26 mouse cellular contexts compared by ENCODE assay signal in genomic region chr17:50638791-50639190, GRCm38 (mm10).
DNase-seq lines count a peak whose midpoint lies in the region; ATAC-seq lines count a peak whose summit lies in the region.
"Had no signal": no experiment of that assay in that cellular context is flagged by ENCODE, and none has a peak within 500 bp of the region (broad histone marks: within the 10 kb centered on the region; RNA-seq: fewer than 3 reads in every experiment).

No protein-coding gene starts in this region.

- H3K27me3 ChIP-seq in midbrain, embryonic 11.5 days (ENCODE audit: control insufficient read depth, insufficient read depth, low read length): no peaks in the 10 kb centered on the region
- no peaks in the 10 kb centered on the region for H3K27me3 ChIP-seq in midbrain, embryonic 16.5 days (ENCODE audit: control insufficient read depth, insufficient read depth, low read depth, low read length)
- H3K27me3 ChIP-seq: embryonic facial prominence, embryonic 12.5 days; embryonic facial prominence, embryonic 15.5 days; heart, embryonic 13.5 days had no signal

- no peak overlapping the region for H3K4me2 ChIP-seq in midbrain, embryonic 11.5 days
- no peak overlapping the region for H3K4me2 ChIP-seq in midbrain, embryonic 16.5 days (ENCODE audit: low read length)
- H3K4me2 ChIP-seq: embryonic facial prominence, embryonic 12.5 days; embryonic facial prominence, embryonic 15.5 days; heart, embryonic 13.5 days; hindbrain, embryonic 14.5 days had no signal

- 80% methylated on average over 3 of the region's 3 CpGs for WGBS in midbrain, embryonic 11.5 days
- WGBS in midbrain, embryonic 16.5 days: 89% methylated on average over 3 of the region's 3 CpGs

- no peak overlapping the region for H3K4me3 ChIP-seq in midbrain, embryonic 11.5 days (ENCODE audit: low read depth, low read length)
- no peak overlapping the region for H3K4me3 ChIP-seq in midbrain, embryonic 16.5 days (ENCODE audit: low read depth, low read length)
- H3K4me3 ChIP-seq: embryonic facial prominence, embryonic 12.5 days; embryonic facial prominence, embryonic 15.5 days; heart, adult 2 months; heart, embryonic 10.5 days; heart, embryonic 13.5 days had no signal

- no peak overlapping the region for H3K9ac ChIP-seq in midbrain, embryonic 11.5 days (ENCODE audit: low read length)
- H3K9ac ChIP-seq in midbrain, embryonic 16.5 days (ENCODE audit: low read depth, low read length): no peak overlapping the region
- H3K9ac ChIP-seq: embryonic facial prominence, embryonic 12.5 days; embryonic facial prominence, embryonic 15.5 days; forebrain, postnatal 0 days; heart, embryonic 13.5 days; hindbrain, embryonic 14.5 days had no signal

- no peaks in the 10 kb centered on the region for H3K36me3 ChIP-seq in midbrain, embryonic 11.5 days (ENCODE audit: control insufficient read depth, insufficient read depth, low read length)
- H3K36me3 ChIP-seq in midbrain, embryonic 16.5 days (ENCODE audit: control insufficient read depth, insufficient read depth, low read length): no peaks in the 10 kb centered on the region; the same call in 1 of the 2 replicates
- H3K36me3 ChIP-seq: embryonic facial prominence, embryonic 12.5 days; embryonic facial prominence, embryonic 15.5 days; G1E; heart, embryonic 13.5 days had no signal

- no peaks in the 10 kb centered on the region for H3K9me3 ChIP-seq in midbrain, embryonic 11.5 days (ENCODE audit: control insufficient read depth, low read length)
- no peaks in the 10 kb centered on the region for H3K9me3 ChIP-seq in midbrain, embryonic 16.5 days (replicated peaks; ENCODE audit: control insufficient read depth, low read length, poor library complexity, severe bottlenecking)
- H3K9me3 ChIP-seq: embryonic facial prominence, embryonic 12.5 days; embryonic facial prominence, embryonic 15.5 days; heart, embryonic 10.5 days; heart, embryonic 13.5 days had no signal

- H3K4me1 ChIP-seq in midbrain, embryonic 11.5 days (ENCODE audit: control insufficient read depth, insufficient read depth, low read length): no peaks in the 10 kb centered on the region
- peaks cover 5% of the 10 kb centered on the region; the same call in 1 of the 2 replicates for H3K4me1 ChIP-seq in midbrain, embryonic 16.5 days (ENCODE audit: control insufficient read depth, insufficient read depth, low read length)

- ATAC-seq in midbrain, embryonic 11.5 days (ENCODE audit: low FRiP score): no peak
- ATAC-seq in midbrain, embryonic 16.5 days: no peak
- ATAC-seq: CD4-positive, CD25-positive, alpha-beta regulatory T cell, adult 4 months; forebrain, embryonic 14.5 days; forebrain, postnatal 0 days; hindbrain, postnatal 0 days; intestine, postnatal 0 days; Patski had no signal

- peak; percentile 35 for DNase-seq in midbrain, embryonic 11.5 days (ENCODE audit: low spot score, missing footprints)
- peak; percentile 90 for DNase-seq in R1 (ENCODE audit: low read depth, low spot score)
- DNase-seq in induced T-regulatory cell, adult 2 months (ENCODE audit: low read depth): peak; percentile 18
- no peak for DNase-seq in kidney, adult 8-10 months
- no peak for DNase-seq in layer of hippocampus, adult 9-10 months (ENCODE audit: low spot score)
- DNase-seq: cerebellum, adult 11 months; cerebellum, adult 2 months; cerebellum, adult 9-11 months; cerebellum, postnatal 25 days; forebrain, postnatal 0 days; gastrocnemius, postnatal 36 days; heart, adult 2 months; heart, postnatal 14 days; heart, postnatal 4 days had no signal

- H3K27ac ChIP-seq in midbrain, embryonic 11.5 days (ENCODE audit: low read depth, low read length): no peak overlapping the region
- no peak overlapping the region for H3K27ac ChIP-seq in midbrain, embryonic 16.5 days (ENCODE audit: low read length)
- H3K27ac ChIP-seq: embryonic facial prominence, embryonic 12.5 days; embryonic facial prominence, embryonic 15.5 days; heart, adult 2 months; heart, embryonic 10.5 days; heart, embryonic 13.5 days; hindbrain, embryonic 14.5 days; hindbrain, postnatal 0 days had no signal

Comparison
In these comparisons a context has a peak if more than half of its experiments do, and no peak if none do; other contexts are left out.
1. DNase-seq: peak in midbrain, embryonic 11.5 days (single experiment), R1 (single experiment) and induced T-regulatory cell, adult 2 months (single experiment); none in kidney, adult 8-10 months (0 of 2) and layer of hippocampus, adult 9-10 months (single experiment).